Mouse (Mus musculus) C2C12 (cell line): ENCODE data around the gene Ccs. TPM values are rescaled to one million over a fixed set of nuclear protein-coding genes. Genes with fewer than 3 reads are reported as not detected.
"Not testable (repeated sequence)": the region's sequence is repeated elsewhere in the genome, so short reads cannot be mapped to it uniquely, and the experiment has no call there.

Experiments used
- H3K27me3 ChIP-seq: one replicate; pipeline ENCODE4 v1.6.1; 2011; ENCODE audit not compliant: control insufficient read depth, insufficient read depth, insufficient read length
- H3K36me3 ChIP-seq: one replicate; pipeline ENCODE4 v1.6.1; 2011; ENCODE audit not compliant: control insufficient read depth, insufficient read depth
- H3K4me3 ChIP-seq: one replicate; pipeline ENCODE4 v1.5.1; 2011; ENCODE audit warnings: mild to moderate bottlenecking, control low read depth; ENCODE audit not compliant: poor library complexity, insufficient read depth, severe bottlenecking
- H3K79me2 ChIP-seq: one replicate; pipeline ENCODE4 v1.6.1; 2011; ENCODE audit not compliant: control insufficient read depth, insufficient read depth
- H3K79me3 ChIP-seq: one replicate; pipeline ENCODE4 v1.6.1; 2011; ENCODE audit warnings: low read depth, control low read depth
- H3ac ChIP-seq: one replicate; pipeline ENCODE3; 2011; ENCODE audit warnings: low read depth; ENCODE audit not compliant: control insufficient read depth, insufficient read length
- CEBPB ChIP-seq: IDR thresholded peaks from one replicate; pipeline ENCODE4 v1.6.1; 2011; ENCODE audit warnings: low read depth, mild to moderate bottlenecking, control low read depth, moderate library complexity
- CTCF ChIP-seq: IDR thresholded peaks from one replicate; pipeline ENCODE4 v1.5.1; 2011; ENCODE audit not compliant: control insufficient read depth, insufficient read depth, insufficient read length
- FOSL1 ChIP-seq: IDR thresholded peaks from one replicate; pipeline ENCODE4 v1.8.0; 2011; ENCODE audit warnings: mild to moderate bottlenecking, low read length; ENCODE audit not compliant: poor library complexity, insufficient read depth, severe bottlenecking
- MAX ChIP-seq: IDR thresholded peaks from one replicate; pipeline ENCODE4 v1.6.1; 2011; ENCODE audit warnings: mild to moderate bottlenecking, control low read depth
- MYOD1 ChIP-seq: IDR thresholded peaks from one replicate; pipeline ENCODE4 v1.6.1; 2011; ENCODE audit warnings: low read depth; ENCODE audit not compliant: control insufficient read depth, insufficient read length
- MYOG ChIP-seq: IDR thresholded peaks from one replicate; pipeline ENCODE4 v1.6.1; 2011; ENCODE audit not compliant: control insufficient read depth, insufficient read length; ENCODE audit errors: extremely low read depth
- USF1 ChIP-seq: IDR thresholded peaks from one replicate; pipeline ENCODE4 v1.6.1; 2011; ENCODE audit warnings: low read depth, mild to moderate bottlenecking, control low read depth, moderate library complexity
- polyA plus RNA-seq: library from polyadenylated mRNA; unstranded; fragments of >200 nt; fragmentation: generic; extraction: Trizol; gene quantifications from one replicate; pipeline ENCODE4 v1.2.1, GENCODE M21; 2012; ENCODE audit warnings: missing spikeins

Ccs gene
- polyA plus RNA-seq, 1 experiment = 36.6 TPM

GRCm38 (mm10) chr19:4828444-4829114 lies 10.6 kb downstream of the Ccs start:
- Histone ChIP-seq H3ac (no peak overlapping the region), H3K27me3 (no peaks in the 10 kb centered on the region), H3K4me3 (no peak overlapping the region), H3K36me3 (peaks cover 9% of the 10 kb centered on the region), H3K79me2 (no peaks in the 10 kb centered on the region), H3K79me3 (no peaks in the 10 kb centered on the region)
- no peak for TF ChIP-seq MYOG
- no peak for TF ChIP-seq MAX
- no peak for TF ChIP-seq USF1
- TF ChIP-seq CTCF = no peak
- no peak for TF ChIP-seq MYOD1
- TF ChIP-seq CEBPB = no peak
- TF ChIP-seq FOSL1 = no peak

- H3K4me3 ChIP-seq = no peak overlapping the region
- H3K79me2 ChIP-seq = no peaks in the 10 kb centered on the region
- no peak overlapping the region for H3ac ChIP-seq
- TF ChIP-seq MYOD1 (no peak), CEBPB (no peak), MAX (no peak)
- H3K27me3 ChIP-seq = no peaks in the 10 kb centered on the region
- H3K36me3 ChIP-seq = no peaks in the 10 kb centered on the region
- H3K79me3 ChIP-seq = no peaks in the 10 kb centered on the region
These were observed 18.3 kb downstream of the Ccs start for GRCm38 (mm10) chr19:4820678-4821303.

- TF ChIP-seq MYOD1 (no peak), CTCF (no peak)
- Histone ChIP-seq H3K4me3 (no peak overlapping the region), H3ac (no peak overlapping the region), H3K79me2 (peaks cover 3% of the 10 kb centered on the region), H3K36me3 (no peaks in the 10 kb centered on the region), H3K79me3 (peaks cover 3% of the 10 kb centered on the region), H3K27me3 (no peaks in the 10 kb centered on the region)
These were observed 21.8 kb downstream of the Ccs start for GRCm38 (mm10) chr19:4817182-4817835.

- Histone ChIP-seq H3K4me3 (no peak overlapping the region), H3ac (no peak overlapping the region), H3K36me3 (peaks cover under 1% of the 10 kb centered on the region), H3K79me2 (peaks cover 43% of the 10 kb centered on the region), H3K79me3 (peaks cover 33% of the 10 kb centered on the region), H3K27me3 (no peaks in the 10 kb centered on the region)
- TF ChIP-seq MAX (no peak), FOSL1 (no peak), USF1 (no peak), MYOG (no peak), MYOD1 (no peak), CTCF (no peak), CEBPB (no peak)
These were observed 26.1 kb downstream of the Ccs start for GRCm38 (mm10) chr19:4813015-4813414.

GRCm38 (mm10) chr19:4812334-4812949 lies 26.7 kb downstream of the Ccs start:
- peaks cover 39% of the 10 kb centered on the region for H3K79me3 ChIP-seq
- H3K4me3 ChIP-seq = peak overlapping the region; percentile 74
- not testable (repeated sequence) for H3K27me3 ChIP-seq, H3K36me3 ChIP-seq
- H3K79me2 ChIP-seq = peaks cover 49% of the 10 kb centered on the region
- peak overlapping the region; percentile 31 for H3ac ChIP-seq

- Histone ChIP-seq H3K79me2 (peaks cover 55% of the 10 kb centered on the region), H3K27me3 (no peaks in the 10 kb centered on the region), H3K36me3 (peaks cover 7% of the 10 kb centered on the region), H3K79me3 (peaks cover 45% of the 10 kb centered on the region), H3ac (peak overlapping the region; percentile 84), H3K4me3 (peak overlapping the region; percentile 74)
- TF ChIP-seq FOSL1 (no peak), MYOD1 (no peak), MAX (no peak), MYOG (no peak), USF1 (no peak), CTCF (no peak), CEBPB (no peak)
These were observed 27.3 kb downstream of the Ccs start for GRCm38 (mm10) chr19:4811909-4812242.
